Mouse (Mus musculus) lung, adult 18-20 months (tissue): ENCODE measurements around the gene Ifi211.
"Not testable (repeated sequence)": the region's sequence is repeated elsewhere in the genome, so short reads cannot be mapped to it uniquely, and the experiment has no call there.

Experiments used
- DNase-seq, 2 experiments: peaks; one replicate each; pipeline ENCODE4 v3.0.0; 2022; ENCODE audit warnings: mixed read lengths in 2 of 2

Ifi211 gene

DNA sequence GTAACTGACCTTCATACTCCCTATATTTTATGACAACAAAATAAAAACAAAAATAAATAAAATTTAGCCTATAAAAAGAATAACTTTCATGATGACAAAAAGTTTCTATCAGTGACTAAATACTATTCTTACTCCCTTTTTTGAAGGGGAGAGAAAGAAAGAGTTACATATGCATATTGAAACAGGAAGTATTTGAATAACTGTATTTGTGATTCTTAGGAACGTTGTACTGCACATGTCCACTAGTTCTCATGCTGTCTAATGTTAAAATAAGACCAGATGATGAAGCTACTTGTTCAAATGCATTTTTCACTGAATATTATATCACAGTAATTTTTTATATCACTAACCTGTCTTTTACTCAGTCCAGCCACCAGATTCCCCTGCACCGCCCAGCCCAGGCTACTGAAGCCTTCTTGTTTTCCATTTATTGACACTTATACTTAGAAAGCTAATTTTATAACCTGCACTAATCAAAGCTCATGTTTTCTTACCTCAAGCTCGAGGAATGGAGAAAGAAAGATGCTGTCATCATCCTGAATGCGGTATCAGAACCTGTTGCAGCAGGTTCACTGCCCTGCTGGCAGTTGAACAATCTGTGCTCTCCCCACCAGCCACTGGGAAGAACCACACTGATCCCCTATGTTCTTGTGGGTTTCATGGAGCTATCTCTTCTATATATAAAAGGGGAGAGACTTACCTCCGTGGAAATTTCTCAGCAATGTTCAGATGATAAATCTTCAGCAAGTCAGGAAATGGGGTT, 33.4 kb downstream of the Ifi211 start:
- DNase-seq: not testable (repeated sequence)

DNA sequence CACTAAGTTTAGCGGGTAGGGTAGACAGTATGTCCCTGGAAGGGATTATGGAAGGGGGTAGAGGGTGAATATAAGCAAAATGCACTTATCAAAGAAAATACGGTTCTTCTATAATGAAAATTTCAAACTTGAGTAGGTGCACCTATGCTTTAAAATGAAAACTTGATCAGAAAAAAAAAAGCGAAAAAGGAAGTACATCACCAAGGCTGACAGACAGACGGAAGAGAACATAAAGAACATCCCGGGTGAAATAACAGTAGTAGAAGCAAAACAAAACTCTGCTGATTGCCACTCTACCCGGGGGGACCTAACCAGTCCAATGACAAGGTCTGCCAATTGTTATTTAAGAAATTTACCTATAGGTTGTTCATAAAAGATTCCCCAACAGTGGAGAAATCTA, 34.6 kb downstream of the Ifi211 start:
- DNase-seq: not testable (repeated sequence)

DNA sequence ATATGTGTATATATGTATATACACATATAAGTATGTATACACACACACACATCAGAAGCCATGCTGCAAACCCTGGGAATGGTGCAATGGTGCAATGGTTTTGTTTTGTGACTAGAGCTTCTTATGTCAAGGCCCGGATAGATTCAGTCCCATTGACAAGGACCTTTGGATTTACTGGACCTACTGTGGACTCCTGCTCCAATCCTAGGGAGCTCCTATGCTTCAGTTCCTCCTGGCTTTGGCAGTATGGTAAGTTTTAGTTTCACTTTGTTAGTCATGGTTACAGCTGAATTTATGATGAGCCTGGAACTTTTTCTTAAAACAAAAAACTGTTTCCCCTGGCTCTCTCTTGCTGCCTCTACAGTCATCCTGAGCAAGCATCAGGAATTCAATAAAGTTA, 35.7 kb downstream of the Ifi211 start:
- DNase-seq: not testable (repeated sequence)

DNA sequence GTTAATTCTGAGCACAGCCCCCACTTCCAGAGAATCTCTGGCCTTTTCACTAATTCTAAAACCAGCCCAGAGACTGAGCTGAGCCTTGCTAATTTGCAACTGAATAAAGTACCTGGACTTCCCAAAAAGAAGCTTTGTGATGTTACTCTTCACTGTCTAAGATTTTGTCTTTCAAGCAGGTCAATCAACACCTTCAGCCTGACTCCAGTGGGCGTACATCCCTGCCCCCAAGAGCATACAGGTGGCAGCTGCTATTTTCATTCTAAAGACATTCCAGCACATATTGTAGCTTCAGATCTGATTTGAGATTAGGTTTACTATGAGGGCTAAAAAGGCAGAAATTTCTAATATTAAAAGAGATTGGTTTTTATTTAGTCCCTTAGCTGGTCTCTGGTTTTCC, 44.3 kb downstream of the Ifi211 start:
- DNase-seq: not testable (repeated sequence)

DNA sequence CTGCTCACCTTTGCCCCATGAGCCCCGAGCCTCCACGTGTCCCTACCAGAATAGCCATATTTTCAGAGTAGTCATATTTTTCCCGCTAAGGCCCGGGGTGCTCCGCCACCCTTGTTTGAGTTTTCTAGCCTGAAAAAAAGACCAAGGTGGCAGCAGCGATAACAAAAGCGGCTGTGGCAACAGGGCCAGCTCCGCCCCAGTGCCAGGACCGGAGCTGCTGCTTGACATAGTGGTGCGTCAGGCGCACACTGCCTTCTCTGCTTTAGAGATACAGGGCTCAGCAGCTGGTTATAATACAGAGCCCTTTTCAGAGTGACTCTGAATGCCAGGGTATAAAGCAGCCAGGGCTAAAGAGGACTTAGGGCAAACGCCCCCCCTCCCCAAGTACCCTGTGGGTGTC, 46.3 kb downstream of the Ifi211 start:
- DNase-seq: no peak

DNA sequence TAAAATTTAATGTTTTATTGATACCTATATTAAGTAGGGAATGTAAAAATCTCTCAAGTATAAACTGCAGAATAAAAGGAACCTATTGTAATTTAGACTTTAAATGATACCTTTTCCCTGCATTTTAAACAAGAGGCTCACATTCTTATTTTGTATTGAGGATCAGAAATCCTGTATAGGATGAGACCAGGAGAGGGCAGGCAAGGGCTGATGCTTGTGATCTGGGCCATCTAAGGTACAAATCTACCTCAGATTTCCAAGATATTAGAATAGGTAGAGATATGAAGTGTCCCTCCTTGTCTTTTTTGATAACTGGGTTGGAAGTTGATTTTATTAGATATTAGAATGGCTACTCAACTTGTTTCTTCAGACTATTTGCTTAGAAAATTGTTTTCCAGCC, 59.1 kb downstream of the Ifi211 start:
- not testable (repeated sequence) for DNase-seq

DNA sequence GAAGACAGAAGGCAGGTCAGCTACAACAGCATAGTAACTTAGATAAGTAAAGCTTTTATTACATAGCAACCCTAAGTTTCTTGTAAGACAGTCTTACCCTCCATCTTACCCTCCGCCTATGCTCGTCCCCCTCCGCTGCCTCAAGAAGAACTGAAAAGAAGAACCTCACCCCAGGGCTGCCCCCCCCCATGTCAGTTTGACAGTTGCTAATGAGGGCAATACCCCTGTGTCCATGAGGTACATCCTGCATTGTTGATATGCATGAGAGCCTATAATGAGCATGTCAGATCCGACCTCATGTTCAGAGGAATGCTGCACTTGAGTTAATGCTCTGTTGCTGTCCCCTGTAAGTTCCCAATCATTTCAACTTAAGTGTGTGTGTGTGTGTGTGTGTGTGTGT, 60.0 kb downstream of the Ifi211 start:
- not testable (repeated sequence) for DNase-seq
